Mouse (Mus musculus): Measurements from ENCODE around the gene Hist2h2aa2. TPM values are rescaled to one million over a fixed set of nuclear protein-coding genes. Genes with fewer than 3 reads are reported as not detected.
"Not testable (repeated sequence)": the region's sequence is repeated elsewhere in the genome, so short reads cannot be mapped to it uniquely, and the experiment has no call there.

Gene Hist2h2aa2
- total RNA-seq, 1 experiment: 2,531 TPM

GRCm38 (mm10) chr3:96245003-96245886, 5.2 kb upstream of the Hist2h2aa2 start, which contains the start of gene Hist2h2aa1:
Hist2h2aa1 (plus strand) TSS chr3:96245497.
- H3K9me3 ChIP-seq (ENCODE audit: control insufficient read depth, insufficient read depth, low read depth, low read length); H3K36me3 ChIP-seq (ENCODE audit: control insufficient read depth, insufficient read depth, low read length, poor library complexity, severe bottlenecking); in situ Hi-C loops (cut with MboI; ENCODE audit: low sequenced_read_pairs in 2 of 2, unreplicated experiment in 2 of 2); DNase-seq (ENCODE audit: low read depth, low spot score): not testable (repeated sequence)
- peak within 1 kb of the TSS; percentile 74 to 78 for H3K4me3 ChIP-seq (ENCODE audit: insufficient read depth in 1 of 2, low read depth in 1 of 2, low read length in 2 of 2, poor library complexity in 1 of 2, severe bottlenecking in 1 of 2)
- TF ChIP-seq ZNF384 (IDR thresholded peaks at IDR 0.05; ENCODE audit: low read depth, low read length): 0 out of 2 replicates have a peak, but pooled peaks have one; percentile 21
- H3K27ac ChIP-seq (ENCODE audit: insufficient read depth, low read depth, low read length, poor library complexity, severe bottlenecking): peak within 1 kb of the TSS; percentile 85
- H3K9ac ChIP-seq (ENCODE audit: insufficient read depth, low read depth, low read length, poor library complexity, severe bottlenecking): peak within 1 kb of the TSS; percentile 90
- H3K4me1 ChIP-seq (ENCODE audit: control insufficient read depth in 2 of 2, insufficient read depth in 2 of 2, low read length in 2 of 2, poor library complexity in 1 of 2): peaks cover 6 to 12% of the 10 kb centered on the region in 2 experiments; a peak in 3 of 4 replicates

- H3K36me3 ChIP-seq (ENCODE audit: control insufficient read depth, insufficient read depth, low read length, poor library complexity, severe bottlenecking): no peaks in the 10 kb centered on the region
- peak overlapping the region; percentile 55; the same call in 1 of the 2 replicates for H3K27ac ChIP-seq (ENCODE audit: insufficient read depth, low read depth, low read length, poor library complexity, severe bottlenecking)
- H3K4me3 ChIP-seq (ENCODE audit: insufficient read depth in 1 of 2, low read depth in 1 of 2, low read length in 2 of 2, poor library complexity in 1 of 2, severe bottlenecking in 1 of 2): peak overlapping the region; percentile 74 to 78
- no peak for TF ChIP-seq ZC3H11A (IDR thresholded peaks at IDR 0.05; ENCODE audit: borderline replicate concordance, low read depth, low read length)
- no peak for TF ChIP-seq MAFK (IDR thresholded peaks at IDR 0.05; ENCODE audit: insufficient read depth, low read depth, low read length)
- no peak for TF ChIP-seq CHD2 (IDR thresholded peaks at IDR 0.05; ENCODE audit: low read depth, low read length)
- TF ChIP-seq HCFC1 (IDR thresholded peaks at IDR 0.05; ENCODE audit: borderline replicate concordance, insufficient read depth, low read length): no peak
- TF ChIP-seq ZNF384 (IDR thresholded peaks at IDR 0.05; ENCODE audit: low read depth, low read length): no peak
- in situ Hi-C loops (cut with MboI; ENCODE audit: low sequenced_read_pairs in 2 of 2, unreplicated experiment in 2 of 2): no loop called here
- H3K9ac ChIP-seq (ENCODE audit: insufficient read depth, low read depth, low read length, poor library complexity, severe bottlenecking): peak overlapping the region; percentile 63
- no peak for DNase-seq (ENCODE audit: low read depth, low spot score)
- no peaks in the 10 kb centered on the region for H3K9me3 ChIP-seq (ENCODE audit: control insufficient read depth, insufficient read depth, low read depth, low read length)
- H3K4me1 ChIP-seq (ENCODE audit: control insufficient read depth in 2 of 2, insufficient read depth in 2 of 2, low read length in 2 of 2, poor library complexity in 1 of 2): peaks cover 6 to 12% of the 10 kb centered on the region in 2 experiments; a peak in 3 of 4 replicates
These were observed 4.0 kb upstream of the Hist2h2aa2 start for GRCm38 (mm10) chr3:96243921-96244572.

GRCm38 (mm10) chr3:96240799-96241197, 722 bp upstream of the Hist2h2aa2 start:
- Histone ChIP-seq H3K36me3 (ENCODE audit: control insufficient read depth, insufficient read depth, low read length, poor library complexity, severe bottlenecking) (no peaks in the 10 kb centered on the region), H3K4me1 (ENCODE audit: control insufficient read depth in 2 of 2, insufficient read depth in 2 of 2, low read length in 2 of 2, poor library complexity in 1 of 2) (peaks cover 6 to 17% of the 10 kb centered on the region in 2 experiments), H3K27ac (ENCODE audit: insufficient read depth, low read depth, low read length, poor library complexity, severe bottlenecking) (peak overlapping the region; percentile 48; the same call in 1 of the 2 replicates), H3K9ac (ENCODE audit: insufficient read depth, low read depth, low read length, poor library complexity, severe bottlenecking) (peak overlapping the region; percentile 75; the same call in 1 of the 2 replicates), H3K4me3 (ENCODE audit: insufficient read depth in 1 of 2, low read depth in 1 of 2, low read length in 2 of 2, poor library complexity in 1 of 2, severe bottlenecking in 1 of 2) (peak overlapping the region in 1 of 2 experiments; percentile 52; a peak in 3 of 4 replicates), H3K9me3 (ENCODE audit: control insufficient read depth, insufficient read depth, low read depth, low read length) (no peaks in the 10 kb centered on the region)
- in situ Hi-C loops (cut with MboI; ENCODE audit: low sequenced_read_pairs in 2 of 2, unreplicated experiment in 2 of 2): no loop called here
- no peak for TF ChIP-seq CHD2 (IDR thresholded peaks at IDR 0.05; ENCODE audit: low read depth, low read length)
- no peak for TF ChIP-seq ZNF384 (IDR thresholded peaks at IDR 0.05; ENCODE audit: low read depth, low read length)
- no peak for TF ChIP-seq MAFK (IDR thresholded peaks at IDR 0.05; ENCODE audit: insufficient read depth, low read depth, low read length)
- no peak for DNase-seq (ENCODE audit: low read depth, low spot score)

- DNase-seq (ENCODE audit: low read depth, low spot score); H3K36me3 ChIP-seq (ENCODE audit: control insufficient read depth, insufficient read depth, low read length, poor library complexity, severe bottlenecking); in situ Hi-C loops (cut with MboI; ENCODE audit: low sequenced_read_pairs in 2 of 2, unreplicated experiment in 2 of 2); H3K9me3 ChIP-seq (ENCODE audit: control insufficient read depth, insufficient read depth, low read depth, low read length): not testable (repeated sequence)
- Histone ChIP-seq H3K4me3 (ENCODE audit: insufficient read depth in 1 of 2, low read depth in 1 of 2, low read length in 2 of 2, poor library complexity in 1 of 2, severe bottlenecking in 1 of 2) (peak within 1 kb of the TSS; percentile 74 to 81), H3K27ac (ENCODE audit: insufficient read depth, low read depth, low read length, poor library complexity, severe bottlenecking) (peak within 1 kb of the TSS; percentile 97), H3K4me1 (ENCODE audit: control insufficient read depth in 2 of 2, insufficient read depth in 2 of 2, low read length in 2 of 2, poor library complexity in 1 of 2) (peaks cover 6 to 15% of the 10 kb centered on the region in 2 experiments), H3K9ac (ENCODE audit: insufficient read depth, low read depth, low read length, poor library complexity, severe bottlenecking) (peak within 1 kb of the TSS; percentile 94)
These were observed 902 bp downstream of the Hist2h2aa2 start, which contains the start of gene Hist2h3c2 for GRCm38 (mm10) chr3:96238954-96239793. Hist2h3c2 (minus strand) TSS chr3:96239127.

Measured in ES-E14 (cell line).